In genomic region chr11:117046636-117047035, GRCm38 (mm10) we compare ENCODE assay signal across 15 mouse cellular contexts.
DNase-seq lines count a peak whose midpoint lies in the region; ATAC-seq and TF ChIP-seq lines count a peak whose summit lies in the region.
"Had no signal": no experiment of that assay in that cellular context is flagged by ENCODE, and none has a peak within 500 bp of the region (broad histone marks: within the 10 kb centered on the region; RNA-seq: fewer than 3 reads in every experiment).

No protein-coding gene starts in this region.

- TF ChIP-seq CTCF in lung, embryonic 14.5 days (IDR thresholded peaks at IDR 0.05; ENCODE audit: low read depth): no peak
- TF ChIP-seq CTCF in lung, adult 2 months (IDR thresholded peaks at IDR 0.05; ENCODE audit: insufficient read depth, low read length): no peak

- H3K4me1 ChIP-seq in heart, embryonic 11.5 days (ENCODE audit: control insufficient read depth, insufficient read depth, low read length): peaks cover 13% of the 10 kb centered on the region
- peaks cover 15% of the 10 kb centered on the region for H3K4me1 ChIP-seq in lung, embryonic 14.5 days (ENCODE audit: insufficient read depth)
- H3K4me1 ChIP-seq in lung, adult 2 months (ENCODE audit: control insufficient read depth, insufficient read depth, low read length): peaks cover 6% of the 10 kb centered on the region
- peaks cover 9% of the 10 kb centered on the region for H3K4me1 ChIP-seq in forebrain, embryonic 14.5 days (ENCODE audit: control insufficient read depth, insufficient read depth, low read length)
- peaks cover 24% of the 10 kb centered on the region for H3K4me1 ChIP-seq in neural tube, embryonic 12.5 days

- H3K9me3 ChIP-seq in heart, embryonic 11.5 days (replicated peaks; ENCODE audit: control insufficient read depth, low read length): no peaks in the 10 kb centered on the region
- H3K9me3 ChIP-seq in lung, embryonic 14.5 days (ENCODE audit: low read depth, low read length): no peaks in the 10 kb centered on the region
- H3K9me3 ChIP-seq in forebrain, embryonic 14.5 days (replicated peaks; ENCODE audit: control insufficient read depth, low read length): 0 out of 2 replicates have a peak, but pooled peaks cover 2% of the 10 kb centered on the region
- H3K9me3 ChIP-seq in neural tube, embryonic 12.5 days: 0 out of 2 replicates have a peak, but pooled peaks cover 5% of the 10 kb centered on the region

- no peak for ATAC-seq in heart, embryonic 11.5 days (replicated peaks; ENCODE audit: insufficient number of reproducible peaks, low FRiP score, low TSS enrichment)
- no peak for ATAC-seq in lung, embryonic 14.5 days (ENCODE audit: insufficient read depth)
- no peak for ATAC-seq in forebrain, embryonic 14.5 days
- ATAC-seq in neural tube, embryonic 12.5 days (ENCODE audit: low FRiP score, low read depth): no peak

- H3K27ac ChIP-seq in heart, embryonic 11.5 days (ENCODE audit: low read depth, low read length): peak overlapping the region; percentile 82; the same call in 1 of the 2 replicates
- peak overlapping the region; percentile 89; the same call in 1 of the 2 replicates for H3K27ac ChIP-seq in lung, embryonic 14.5 days (ENCODE audit: low read depth)
- peak overlapping the region; percentile 87 for H3K27ac ChIP-seq in forebrain, embryonic 14.5 days (ENCODE audit: low read depth, low read length)
- peak overlapping the region; percentile 57 for H3K27ac ChIP-seq in neural tube, embryonic 12.5 days

- no peaks in the 10 kb centered on the region for H3K36me3 ChIP-seq in heart, embryonic 11.5 days (ENCODE audit: control insufficient read depth, insufficient read depth, low read length)
- no peaks in the 10 kb centered on the region for H3K36me3 ChIP-seq in lung, embryonic 14.5 days (ENCODE audit: insufficient read depth)
- no peaks in the 10 kb centered on the region for H3K36me3 ChIP-seq in forebrain, embryonic 14.5 days (ENCODE audit: control insufficient read depth, insufficient read depth, low read length)
- no peaks in the 10 kb centered on the region for H3K36me3 ChIP-seq in neural tube, embryonic 12.5 days
- H3K36me3 ChIP-seq: limb, embryonic 13.5 days had no signal

- intact Hi-C loops in gastrocnemius, postnatal 36 days (cut with DNase I): no loop called here

- H3K4me3 ChIP-seq in heart, embryonic 11.5 days (ENCODE audit: low read depth, low read length): no peak overlapping the region
- H3K4me3 ChIP-seq in lung, embryonic 14.5 days (ENCODE audit: low read depth, low read length): no peak overlapping the region
- no peak overlapping the region for H3K4me3 ChIP-seq in lung, adult 2 months (replicated peaks; ENCODE audit: extremely low read depth, low read depth, low read length)
- no peak overlapping the region for H3K4me3 ChIP-seq in forebrain, embryonic 14.5 days (ENCODE audit: low read depth, low read length)
- H3K4me3 ChIP-seq in neural tube, embryonic 12.5 days: no peak overlapping the region
- H3K4me3 ChIP-seq: limb, embryonic 13.5 days had no signal

- H3K27me3 ChIP-seq in heart, embryonic 11.5 days (ENCODE audit: control insufficient read depth, insufficient read depth, low read length): peaks cover 14% of the 10 kb centered on the region
- H3K27me3 ChIP-seq in lung, embryonic 14.5 days (ENCODE audit: insufficient read depth, low read length): no peaks in the 10 kb centered on the region; the same call in 1 of the 2 replicates
- H3K27me3 ChIP-seq in forebrain, embryonic 14.5 days (replicated peaks; ENCODE audit: control insufficient read depth, insufficient read depth, low read length): no peaks in the 10 kb centered on the region
- 0 out of 2 replicates have a peak, but pooled peaks cover 4% of the 10 kb centered on the region for H3K27me3 ChIP-seq in neural tube, embryonic 12.5 days (replicated peaks)

- no peak for DNase-seq in heart, adult 18-20 months
- no peak for DNase-seq in lung, embryonic 14.5 days
- DNase-seq in lung, adult 2 months: no peak
- DNase-seq in forebrain, embryonic 14.5 days (ENCODE audit: low spot score): no peak
- no peak for DNase-seq in gastrocnemius, postnatal 36 days
- no peak for DNase-seq in thymus, postnatal 14 days
- DNase-seq: adrenal gland, postnatal 25 days; cerebellum, postnatal 36 days; kidney, adult 11 months; kidney, postnatal 36 days; lung, postnatal 14 days; retina, postnatal 1 day had no signal

- WGBS in heart, embryonic 11.5 days (ENCODE audit: insufficient replicate concordance): 86% methylated on average over 5 of the region's 5 CpGs
- 68% methylated on average over 5 of the region's 5 CpGs for WGBS in lung, embryonic 14.5 days
- WGBS in lung, adult 2 months: 61% methylated on average over 5 of the region's 5 CpGs
- WGBS in forebrain, embryonic 14.5 days: 85% methylated on average over 5 of the region's 5 CpGs
- 94% methylated on average over 5 of the region's 5 CpGs for WGBS in neural tube, embryonic 12.5 days

- no peak for TF ChIP-seq POLR2A in lung, adult 2 months (IDR thresholded peaks at IDR 0.05; ENCODE audit: borderline replicate concordance, extremely low read depth, low read depth, low read length)

- no peak overlapping the region for H3K4me2 ChIP-seq in heart, embryonic 11.5 days
- no peak overlapping the region for H3K4me2 ChIP-seq in lung, embryonic 14.5 days
- H3K4me2 ChIP-seq in forebrain, embryonic 14.5 days (ENCODE audit: low read length): no peak overlapping the region
- no peak overlapping the region for H3K4me2 ChIP-seq in neural tube, embryonic 12.5 days (replicated peaks)
- H3K4me2 ChIP-seq: limb, embryonic 13.5 days had no signal

- H3K9ac ChIP-seq in heart, embryonic 11.5 days (ENCODE audit: low read depth, low read length): no peak overlapping the region
- no peak overlapping the region for H3K9ac ChIP-seq in lung, embryonic 14.5 days
- H3K9ac ChIP-seq in forebrain, embryonic 14.5 days (ENCODE audit: low read length): no peak overlapping the region; the same call in 1 of the 2 replicates
- H3K9ac ChIP-seq in neural tube, embryonic 12.5 days: no peak overlapping the region
- H3K9ac ChIP-seq: limb, embryonic 13.5 days had no signal
